Mouse (Mus musculus): ENCODE measurements at regions not wholly inside any gene's neighbourhood (a gene's known extent, or its start where the extent isn't known, plus 50 kb on each side); places are given as distances from the start of the nearest gene placed in this dataset.
"Not testable (repeated sequence)": the region's sequence is repeated elsewhere in the genome, so short reads cannot be mapped to it uniquely, and the experiment has no call there.

- DNase-seq = not testable (repeated sequence)
Observed at GRCm38 (mm10) chr16:68209684-68210083, 589.0 kb upstream of the Cadm2 start.

- DNase-seq = not testable (repeated sequence)
Observed at GRCm38 (mm10) chr16:68204908-68205307, 584.2 kb upstream of the Cadm2 start.

- peak; percentile 1 to 5 for DNase-seq
Observed at GRCm38 (mm10) chr16:68164645-68165044, 543.9 kb upstream of the Cadm2 start.

- no peak for DNase-seq
Observed at GRCm38 (mm10) chr16:68153541-68153940, 532.8 kb upstream of the Cadm2 start.
